Mouse (Mus musculus): ENCODE results near the gene Rpp14.

Gene Rpp14

GRCm38 (mm10) chr14:8080165-8080679, at the start of gene Rpp14:
Rpp14 (plus strand) TSS chr14:8080367.
- DNase-seq = peak; percentile 96

GRCm38 (mm10) chr14:8030535-8030934, 49.6 kb upstream of the Rpp14 start:
- peak; percentile 68 for DNase-seq

GRCm38 (mm10) chr14:8032087-8032944, 47.9 kb upstream of the Rpp14 start:
- no peak for DNase-seq

- DNase-seq = no peak
Observed at GRCm38 (mm10) chr14:8034561-8034960, 45.6 kb upstream of the Rpp14 start.

- DNase-seq = no peak
Observed at GRCm38 (mm10) chr14:8035951-8036350, 44.2 kb upstream of the Rpp14 start.

GRCm38 (mm10) chr14:8036406-8036805, 43.8 kb upstream of the Rpp14 start:
- peak; percentile 30 for DNase-seq

GRCm38 (mm10) chr14:8038150-8038549, 42.0 kb upstream of the Rpp14 start:
- DNase-seq = no peak

- peak; percentile 91 for DNase-seq
Observed at GRCm38 (mm10) chr14:8038791-8039448, 41.2 kb upstream of the Rpp14 start.

GRCm38 (mm10) chr14:8040179-8040578, 40.0 kb upstream of the Rpp14 start:
- no peak for DNase-seq

- no peak for DNase-seq
Observed at GRCm38 (mm10) chr14:8040911-8041678, 39.1 kb upstream of the Rpp14 start.

- DNase-seq = no peak
Observed at GRCm38 (mm10) chr14:8042120-8042519, 38.0 kb upstream of the Rpp14 start.

- no peak for DNase-seq
Observed at GRCm38 (mm10) chr14:8042577-8042976, 37.6 kb upstream of the Rpp14 start.

GRCm38 (mm10) chr14:8044330-8044729, 35.8 kb upstream of the Rpp14 start:
- DNase-seq = peak; percentile 56

GRCm38 (mm10) chr14:8044786-8045185, 35.4 kb upstream of the Rpp14 start:
- DNase-seq = no peak

- peak; percentile 17 for DNase-seq
Observed at GRCm38 (mm10) chr14:8045187-8045846, 34.9 kb upstream of the Rpp14 start.

GRCm38 (mm10) chr14:8046839-8047238, 33.3 kb upstream of the Rpp14 start:
- DNase-seq = no peak

- DNase-seq = no peak
Observed at GRCm38 (mm10) chr14:8049334-8049733, 30.8 kb upstream of the Rpp14 start.

- no peak for DNase-seq
Observed at GRCm38 (mm10) chr14:8051869-8052268, 28.3 kb upstream of the Rpp14 start.

GRCm38 (mm10) chr14:8052661-8053060, 27.5 kb upstream of the Rpp14 start:
- DNase-seq = no peak

GRCm38 (mm10) chr14:8054310-8055102, 25.7 kb upstream of the Rpp14 start:
- no peak for DNase-seq

GRCm38 (mm10) chr14:8056076-8056475, 24.1 kb upstream of the Rpp14 start:
- DNase-seq = no peak

GRCm38 (mm10) chr14:8059938-8060337, 20.2 kb upstream of the Rpp14 start:
- no peak for DNase-seq
